Mouse (Mus musculus) hindbrain, postnatal 0 days (tissue): ENCODE data around the gene Txndc12. TPM values are rescaled to one million over a fixed set of nuclear protein-coding genes. Genes with fewer than 3 reads are reported as not detected.

Experiments
- ATAC-seq: fragments of 200-750 bp; cut with Nextera tagmentation; 2 replicates; pipeline ENCODE4 v1.8.0; 2017; ENCODE audit warnings: mild to moderate bottlenecking, moderate TSS enrichment, moderate library complexity
- DNase-seq: peaks from one replicate; pipeline ENCODE4 v3.0.0-alpha.2; 2015; ENCODE audit warnings: low spot score
- H3K27ac ChIP-seq: fragments of 300-500 bp; sonication (generic); 2 replicates; pipeline ENCODE4 v1.5.1; 2014; ENCODE audit warnings: mild to moderate bottlenecking
- H3K27me3 ChIP-seq: fragments of 300-500 bp; sonication (generic); 2 replicates; pipeline ENCODE4 v1.6.1; 2014; ENCODE audit warnings: low read length, mixed read lengths; ENCODE audit not compliant: insufficient read depth
- H3K36me3 ChIP-seq: fragments of 300-500 bp; sonication (generic); 2 replicates; pipeline ENCODE4 v1.6.1; 2014; ENCODE audit warnings: low read length, mixed read lengths; ENCODE audit not compliant: insufficient read depth
- H3K4me1 ChIP-seq: fragments of 300-500 bp; sonication (generic); 2 replicates; pipeline ENCODE4 v1.6.1; 2014; ENCODE audit warnings: antibody characterized with exemption, low read length, mixed read lengths; ENCODE audit not compliant: insufficient read depth
- H3K4me2 ChIP-seq: fragments of 300-500 bp; sonication (generic); 2 replicates; pipeline ENCODE4 v1.6.1; 2014; ENCODE audit warnings: low read depth, mild to moderate bottlenecking, low read length, moderate library complexity, mixed read lengths
- H3K4me3 ChIP-seq: fragments of 300-500 bp; sonication (generic); 2 replicates; pipeline ENCODE4 v1.5.1; 2014; ENCODE audit warnings: low read length
- H3K9ac ChIP-seq: fragments of 300-500 bp; sonication (generic); replicated peaks from 2 replicates; pipeline ENCODE4 v1.6.1; 2014; ENCODE audit warnings: mild to moderate bottlenecking, low read length, moderate library complexity, mixed read lengths
- H3K9me3 ChIP-seq: fragments of 300-500 bp; sonication (generic); 2 replicates; pipeline ENCODE4 v1.6.1; 2016; ENCODE audit warnings: low read length, mixed read lengths
- CTCF ChIP-seq: IDR thresholded peaks from 2 replicates; pipeline ENCODE4 v1.5.1; 2016; ENCODE audit warnings: antibody characterized with exemption, control low read depth, low read depth
- WGBS: fragments of 180-500 bp; shearing (Covaris S2); extraction: QIAGEN DNeasy Blood & Tissue Kit; methylation state at CpG from one replicate; pipeline ENCODE4 v1.1.7; 2014; 5-methylcytosine and 5-hydroxymethylcytosine counted together
- polyA plus RNA-seq: library from polyadenylated mRNA; unstranded; fragments of >200 nt; fragmentation: Nextera tagmentation; extraction: Ambion mirVana; gene quantifications from 2 replicates; pipeline ENCODE4 v1.2.1, GENCODE M21; 2015
- total RNA-seq: library from RNA; depleted of rRNA; stranded (reverse); fragments of >200 nt; gene quantifications from 2 replicates; pipeline ENCODE4 v1.2.3, GENCODE M21; 2014; rRNA removed

Txndc12 gene
- total and polyA plus RNA-seq, 2 experiments from 2014 or later = 38.1 to 68.2 TPM

DNA sequence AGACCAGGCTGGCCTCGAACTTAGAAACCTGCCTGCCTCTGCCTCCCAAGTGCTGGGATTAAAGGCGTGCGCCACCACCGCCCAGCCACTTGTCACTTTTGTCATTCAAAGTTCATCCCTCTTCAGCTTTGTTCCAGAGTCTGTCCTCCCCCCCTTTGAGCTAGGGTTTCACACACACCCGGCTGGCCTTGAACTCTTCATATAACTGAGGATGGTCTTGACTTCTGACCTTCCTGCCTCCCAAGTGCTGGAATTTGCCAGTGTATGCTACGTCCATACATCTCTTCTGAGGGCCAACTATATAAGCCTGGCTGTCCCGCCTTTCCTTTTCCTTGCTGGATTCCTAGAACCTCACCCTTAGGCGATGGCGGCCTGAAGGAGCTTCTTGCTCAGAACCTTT, 68.5 kb downstream of the Txndc12 start:
- no peak overlapping the region for H3K9ac ChIP-seq
- H3K36me3 ChIP-seq = no peaks in the 10 kb centered on the region
- no peak overlapping the region for H3K27ac ChIP-seq
- no peaks in the 10 kb centered on the region for H3K27me3 ChIP-seq
- no peak overlapping the region for H3K4me2 ChIP-seq
- no peak for ATAC-seq
- no peak for TF ChIP-seq CTCF
- no peaks in the 10 kb centered on the region for H3K9me3 ChIP-seq
- H3K4me3 ChIP-seq = no peak overlapping the region
- DNase-seq = no peak
- H3K4me1 ChIP-seq = no peaks in the 10 kb centered on the region
- WGBS = 93% methylated on average over 9 of the region's 9 CpGs

GRCm38 (mm10) chr4:108903346-108903745, 68.9 kb downstream of the Txndc12 start:
- no peaks in the 10 kb centered on the region for H3K36me3 ChIP-seq
- H3K9ac ChIP-seq = no peak overlapping the region
- ATAC-seq (no peak), DNase-seq (no peak)
- no peak overlapping the region for H3K4me2 ChIP-seq
- H3K9me3 ChIP-seq = no peaks in the 10 kb centered on the region
- H3K4me1 ChIP-seq = no peaks in the 10 kb centered on the region
- H3K27me3 ChIP-seq = no peaks in the 10 kb centered on the region
- no peak for TF ChIP-seq CTCF
- no peak overlapping the region for H3K27ac ChIP-seq
- no peak overlapping the region for H3K4me3 ChIP-seq
- 95% methylated on average over 9 of the region's 9 CpGs for WGBS

DNA sequence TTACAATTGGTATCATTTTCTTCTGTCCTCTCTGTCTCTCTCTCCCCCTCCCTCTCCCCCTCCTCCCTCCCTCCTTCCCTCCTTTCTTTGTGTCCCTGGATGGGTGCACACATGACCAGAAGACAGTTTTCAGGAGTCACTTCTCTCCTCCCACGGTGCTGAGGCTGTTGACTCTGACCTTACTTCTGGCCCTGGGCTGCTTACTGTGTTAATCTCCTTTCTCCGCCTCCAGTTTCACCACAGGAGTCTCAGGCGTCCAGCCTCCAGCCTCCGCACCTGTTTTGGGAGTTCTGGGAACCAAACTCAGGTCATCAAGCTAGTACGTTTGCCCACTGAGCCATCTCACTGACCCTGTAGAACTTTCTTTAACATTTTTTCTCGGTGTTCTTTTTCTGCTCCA, 69.7 kb downstream of the Txndc12 start:
- DNase-seq = no peak
- no peaks in the 10 kb centered on the region for H3K9me3 ChIP-seq
- H3K9ac ChIP-seq = no peak overlapping the region
- no peaks in the 10 kb centered on the region for H3K27me3 ChIP-seq
- no peak overlapping the region for H3K27ac ChIP-seq
- WGBS = 56% methylated on average over 6 of the region's 6 CpGs
- no peak overlapping the region for H3K4me2 ChIP-seq
- no peaks in the 10 kb centered on the region for H3K4me1 ChIP-seq
- no peaks in the 10 kb centered on the region for H3K36me3 ChIP-seq
- no peak for ATAC-seq
- TF ChIP-seq CTCF = no peak
- H3K4me3 ChIP-seq = no peak overlapping the region

GRCm38 (mm10) chr4:108904790-108905189, 70.4 kb downstream of the Txndc12 start:
- no peak overlapping the region for H3K4me3 ChIP-seq
- no peak overlapping the region for H3K9ac ChIP-seq
- TF ChIP-seq CTCF = no peak
- no peak overlapping the region for H3K4me2 ChIP-seq
- H3K27me3 ChIP-seq = no peaks in the 10 kb centered on the region
- no peaks in the 10 kb centered on the region for H3K36me3 ChIP-seq
- H3K4me1 ChIP-seq = no peaks in the 10 kb centered on the region
- H3K9me3 ChIP-seq = no peaks in the 10 kb centered on the region
- no peak overlapping the region for H3K27ac ChIP-seq
- 89% methylated on average over 10 of the region's 10 CpGs for WGBS
- ATAC-seq (no peak), DNase-seq (no peak)

DNA sequence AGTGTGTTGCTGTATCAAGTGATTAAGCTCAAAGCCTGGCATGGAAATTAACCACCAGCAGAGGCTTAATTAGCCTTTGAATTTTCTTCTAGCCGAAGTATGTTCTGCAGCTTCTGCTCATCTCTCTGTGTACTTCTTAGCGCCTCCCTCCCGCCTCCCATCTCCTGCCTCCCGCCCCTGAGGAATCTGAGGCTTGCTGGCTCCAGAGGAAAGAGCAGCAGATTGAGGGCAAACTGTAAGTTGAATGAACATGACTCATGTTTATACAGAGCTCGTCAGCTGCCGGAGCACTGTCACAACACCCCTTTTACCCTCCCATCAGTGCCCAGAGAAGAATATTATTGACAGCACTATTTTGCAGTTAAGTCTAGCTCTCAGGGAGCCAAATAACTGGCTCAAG, 71.5 kb downstream of the Txndc12 start:
- Histone ChIP-seq H3K36me3 (no peaks in the 10 kb centered on the region), H3K4me2 (no peak overlapping the region), H3K9me3 (no peaks in the 10 kb centered on the region), H3K27ac (0 out of 2 replicates have a peak overlapping the region, but pooled peaks have one; percentile 26), H3K9ac (no peak overlapping the region), H3K27me3 (no peaks in the 10 kb centered on the region), H3K4me3 (no peak overlapping the region), H3K4me1 (no peaks in the 10 kb centered on the region)
- TF ChIP-seq CTCF = no peak
- ATAC-seq (peak; percentile 64; the same call in 1 of the 2 replicates), DNase-seq (peak; percentile 40)
- 16% methylated on average over 6 of the region's 6 CpGs for WGBS

- Histone ChIP-seq H3K4me1 (no peaks in the 10 kb centered on the region), H3K4me2 (no peak overlapping the region), H3K27me3 (no peaks in the 10 kb centered on the region), H3K9me3 (no peaks in the 10 kb centered on the region), H3K4me3 (no peak overlapping the region), H3K9ac (no peak overlapping the region), H3K36me3 (no peaks in the 10 kb centered on the region), H3K27ac (no peak overlapping the region)
- no peak for ATAC-seq
- DNase-seq = no peak
- TF ChIP-seq CTCF = no peak
Measured at GRCm38 (mm10) chr4:108907475-108907874, 73.1 kb downstream of the Txndc12 start.

GRCm38 (mm10) chr4:108909872-108910425, 75.5 kb downstream of the Txndc12 start:
- Histone ChIP-seq H3K27ac (no peak overlapping the region), H3K36me3 (no peaks in the 10 kb centered on the region), H3K4me3 (no peak overlapping the region), H3K27me3 (no peaks in the 10 kb centered on the region), H3K4me2 (no peak overlapping the region), H3K9me3 (no peaks in the 10 kb centered on the region), H3K4me1 (no peaks in the 10 kb centered on the region), H3K9ac (no peak overlapping the region)
- DNase-seq (no peak), ATAC-seq (no peak)
- WGBS = 76% methylated on average over 8 of the region's 8 CpGs
- TF ChIP-seq CTCF = no peak

Other genes with a start within 250 kb of the Txndc12 start
- gene Cc2d1b, start 214.7 kb upstream of the Txndc12 start, total RNA-seq = 39.4 and 40.8 TPM in 2 replicates
- 18.7 and 19.9 TPM in 2 replicates for gene Cc2d1b, start 214.7 kb upstream of the Txndc12 start, polyA plus RNA-seq
- gene 3110021N24Rik, start 115.0 kb upstream of the Txndc12 start, total RNA-seq = 0.47 TPM in 1 of 2 replicates, not detected in the other
- 2.4 and 2.7 TPM in 2 replicates for gene 3110021N24Rik, start 115.0 kb upstream of the Txndc12 start, polyA plus RNA-seq
- 25.9 and 28.5 TPM in 2 replicates for gene Zfyve9, start 53.8 kb upstream of the Txndc12 start, total RNA-seq
- gene Zfyve9, start 53.8 kb upstream of the Txndc12 start, polyA plus RNA-seq = 9.2 and 10.0 TPM in 2 replicates
- 80.6 and 89.6 TPM in 2 replicates for gene Btf3l4, start 987 bp upstream of the Txndc12 start, total RNA-seq
- gene Btf3l4, start 987 bp upstream of the Txndc12 start, polyA plus RNA-seq = 149 and 152 TPM in 2 replicates
- 34.5 and 34.8 TPM in 2 replicates for gene Kti12, start 13.2 kb downstream of the Txndc12 start, total RNA-seq
- gene Kti12, start 13.2 kb downstream of the Txndc12 start, polyA plus RNA-seq = 29.4 and 29.7 TPM in 2 replicates
- 1.4 TPM in 1 of 2 replicates, not detected in the other for gene A730015C16Rik, start 14.0 kb downstream of the Txndc12 start, total RNA-seq
- 1.2 and 1.6 TPM in 2 replicates for gene A730015C16Rik, start 14.0 kb downstream of the Txndc12 start, polyA plus RNA-seq
- 76.3 and 99.1 TPM in 2 replicates for gene Rab3b, start 44.5 kb downstream of the Txndc12 start, total RNA-seq
- 289 and 314 TPM in 2 replicates for gene Rab3b, start 44.5 kb downstream of the Txndc12 start, polyA plus RNA-seq
- 36.8 and 36.9 TPM in 2 replicates for gene Nrd1, start 166.1 kb downstream of the Txndc12 start, total RNA-seq
- gene Nrd1, start 166.1 kb downstream of the Txndc12 start, polyA plus RNA-seq = 51.2 and 52.3 TPM in 2 replicates